Mouse (Mus musculus) bone marrow macrophage, adult 2 months (primary cell): ENCODE data around the gene Cnnm3. TPM values are rescaled to one million over a fixed set of nuclear protein-coding genes. Genes with fewer than 3 reads are reported as not detected.

Source experiments
- H3K27ac ChIP-seq: 2 replicates; pipeline ENCODE4 v1.5.1; 2012; ENCODE audit warnings: low read depth, low read length; ENCODE audit not compliant: insufficient read depth
- H3K4me1 ChIP-seq: 2 replicates; pipeline ENCODE4 v1.6.1; 2012; ENCODE audit warnings: low read length; ENCODE audit not compliant: control insufficient read depth, insufficient read depth
- H3K4me3 ChIP-seq: 2 replicates; pipeline ENCODE4 v1.5.1; 2012; ENCODE audit warnings: mild to moderate bottlenecking, low read length, moderate library complexity; ENCODE audit not compliant: insufficient read depth
- CTCF ChIP-seq: IDR thresholded peaks from 2 replicates; pipeline ENCODE4 v1.5.1; 2012; ENCODE audit warnings: low read depth, mild to moderate bottlenecking, low read length, moderate library complexity
- POLR2A ChIP-seq: IDR thresholded peaks from 2 replicates; pipeline ENCODE4 v1.6.1; 2012; ENCODE audit warnings: mild to moderate bottlenecking, low read depth, low read length, borderline replicate concordance
- polyA plus RNA-seq: library from polyadenylated mRNA; stranded (reverse); fragments of >200 nt; gene quantifications from 2 replicates; pipeline ENCODE4 v1.2.4, GENCODE M21; 2012; ENCODE audit not compliant: missing spikeins, insufficient read depth, insufficient read length

Gene Cnnm3
- polyA plus RNA-seq, 1 experiment, result 22.9 TPM

GRCm38 (mm10) chr1:36572709-36573108 is 61.0 kb downstream of the Cnnm3 start:
- TF ChIP-seq CTCF, result no peak
- no peak for TF ChIP-seq POLR2A
- Histone ChIP-seq H3K4me1 (peaks cover 55% of the 10 kb centered on the region), H3K4me3 (no peak overlapping the region), H3K27ac (no peak overlapping the region)

- H3K27ac ChIP-seq, result no peak overlapping the region
- H3K4me1 ChIP-seq, result peaks cover 55% of the 10 kb centered on the region
- no peak overlapping the region for H3K4me3 ChIP-seq
- TF ChIP-seq CTCF, result 0 out of 2 replicates have a peak, but pooled peaks have one; percentile 5
- no peak for TF ChIP-seq POLR2A
Measured at GRCm38 (mm10) chr1:36573524-36573923, 61.9 kb downstream of the Cnnm3 start.

- Histone ChIP-seq H3K4me1 (peaks cover 49% of the 10 kb centered on the region), H3K27ac (no peak overlapping the region), H3K4me3 (no peak overlapping the region)
- no peak for TF ChIP-seq POLR2A
Measured at GRCm38 (mm10) chr1:36574196-36574955, 62.7 kb downstream of the Cnnm3 start.

- H3K4me1 ChIP-seq, result peaks cover 39% of the 10 kb centered on the region
- no peak for TF ChIP-seq CTCF
- TF ChIP-seq POLR2A, result no peak
- no peak overlapping the region for H3K27ac ChIP-seq
- H3K4me3 ChIP-seq, result no peak overlapping the region
Measured at GRCm38 (mm10) chr1:36575347-36575746, 63.7 kb downstream of the Cnnm3 start.

- no peak overlapping the region for H3K27ac ChIP-seq
- no peak overlapping the region for H3K4me3 ChIP-seq
- peaks cover 24% of the 10 kb centered on the region for H3K4me1 ChIP-seq
- TF ChIP-seq POLR2A, result no peak
- TF ChIP-seq CTCF, result no peak
Measured at GRCm38 (mm10) chr1:36576991-36577675, 65.5 kb downstream of the Cnnm3 start.

Other genes starting within 250 kb of the Cnnm3 start
- gene Neurl3, start 237.2 kb upstream of the Cnnm3 start, polyA plus RNA-seq, result 168 and 181 TPM in 2 replicates
- 9.4 and 12.7 TPM in 2 replicates for gene Arid5a, start 204.1 kb upstream of the Cnnm3 start, polyA plus RNA-seq
- gene Kansl3, start 142.7 kb upstream of the Cnnm3 start, polyA plus RNA-seq, result 23.1 and 27.1 TPM in 2 replicates
- not detected in 2 replicates for gene Fer1l5, start 139.6 kb upstream of the Cnnm3 start, polyA plus RNA-seq
- 38.9 and 40.8 TPM in 2 replicates for gene Lman2l, start 66.6 kb upstream of the Cnnm3 start, polyA plus RNA-seq
- 7.3 and 8.5 TPM in 2 replicates for gene Cnnm4, start 40.2 kb upstream of the Cnnm3 start, polyA plus RNA-seq
- gene Ankrd23, start 25.0 kb downstream of the Cnnm3 start, polyA plus RNA-seq, result 5.5 and 7.6 TPM in 2 replicates
- gene Gm42417, start 27.6 kb downstream of the Cnnm3 start, polyA plus RNA-seq, result 1.5 and 3.5 TPM in 2 replicates
- 6.2 and 6.8 TPM in 2 replicates for gene Ankrd39, start 35.6 kb downstream of the Cnnm3 start, polyA plus RNA-seq
- 1.3 and 2.4 TPM in 2 replicates for gene Sema4c, start 46.5 kb downstream of the Cnnm3 start, polyA plus RNA-seq
- not detected in 2 replicates for gene Fam178b, start 171.3 kb downstream of the Cnnm3 start, polyA plus RNA-seq
- 491 and 523 TPM in 2 replicates for gene Cox5b, start 179.6 kb downstream of the Cnnm3 start, polyA plus RNA-seq
- gene 4933424G06Rik, start 198.3 kb downstream of the Cnnm3 start, polyA plus RNA-seq, result not detected in 2 replicates
- 41.9 and 43.7 TPM in 2 replicates for gene Actr1b, start 202.6 kb downstream of the Cnnm3 start, polyA plus RNA-seq
- not detected in 2 replicates for gene Zap70, start 249.9 kb downstream of the Cnnm3 start, polyA plus RNA-seq